Mouse (Mus musculus): ENCODE results near the gene Havcr1.

DNA sequence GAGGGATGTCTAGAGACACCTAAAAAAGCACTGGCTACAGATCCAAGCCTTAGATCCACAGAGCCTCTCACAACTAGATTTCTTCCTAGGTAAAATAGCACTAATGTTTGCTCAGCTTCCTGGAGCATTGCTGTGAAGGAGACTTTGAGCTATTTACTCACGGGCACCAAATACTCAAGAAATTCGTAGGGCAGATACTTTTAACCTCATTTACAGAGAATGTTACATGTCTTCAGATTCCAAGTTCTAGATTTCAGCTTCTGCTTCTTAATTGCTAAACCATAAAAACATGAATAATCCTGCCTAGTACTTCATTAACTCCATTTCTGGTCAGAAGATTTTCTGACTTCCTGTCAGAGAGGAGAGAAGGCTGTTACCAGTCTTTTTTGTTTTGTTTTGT lies 44.7 kb upstream of the Havcr1 start:
- TF ChIP-seq EP300 (IDR thresholded peaks at IDR 0.05; ENCODE audit: low read depth) (no peak), CTCF (IDR thresholded peaks at IDR 0.05; ENCODE audit: low read depth) (no peak)

Measured in heart, postnatal 0 days (tissue).